Mouse (Mus musculus): ENCODE measurements around the gene Ngly1.

The Ngly1 gene

DNA sequence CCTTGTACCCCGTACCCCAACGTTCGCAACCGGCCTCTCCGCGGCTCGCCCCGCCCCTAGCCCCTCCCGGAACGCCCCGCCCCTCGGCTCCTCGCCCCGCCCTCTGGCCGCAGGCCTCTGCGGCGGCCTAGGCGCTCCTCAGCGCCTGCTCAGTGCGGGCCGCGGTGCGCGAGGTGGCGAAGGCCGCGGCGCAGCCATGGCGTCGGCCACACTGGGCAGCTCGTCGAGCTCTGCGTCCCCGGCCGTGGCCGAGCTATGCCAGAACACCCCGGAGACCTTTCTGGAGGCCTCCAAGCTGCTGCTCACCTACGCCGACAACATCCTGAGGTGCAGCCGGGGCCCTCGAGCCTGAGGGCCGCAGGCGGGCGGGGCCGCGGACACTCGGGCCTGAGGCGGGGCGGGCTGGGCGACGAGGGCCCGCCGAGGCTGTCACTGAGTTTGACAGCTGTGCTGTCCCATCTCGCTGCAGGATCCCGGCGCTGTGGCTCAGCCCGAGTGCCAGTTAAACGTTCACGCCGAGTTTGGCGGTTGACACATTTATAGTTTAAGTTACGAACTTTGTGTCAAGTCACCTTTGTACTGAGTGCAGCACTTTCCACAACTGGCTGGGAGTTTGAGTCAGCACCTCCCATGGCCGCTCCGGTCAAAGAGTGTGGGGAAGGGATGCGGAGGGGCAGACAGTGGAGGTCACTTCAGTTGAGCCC is at the start of gene Ngly1, which contains the start of gene Oxsm:
Gene Ngly1, plus strand, starts transcription at position 110 of the 704 bp plus-strand sequence.
Gene Oxsm, minus strand, starts transcription at position 638 of the 704 bp plus-strand sequence.
- peak; percentile 85 for DNase-seq

DNA sequence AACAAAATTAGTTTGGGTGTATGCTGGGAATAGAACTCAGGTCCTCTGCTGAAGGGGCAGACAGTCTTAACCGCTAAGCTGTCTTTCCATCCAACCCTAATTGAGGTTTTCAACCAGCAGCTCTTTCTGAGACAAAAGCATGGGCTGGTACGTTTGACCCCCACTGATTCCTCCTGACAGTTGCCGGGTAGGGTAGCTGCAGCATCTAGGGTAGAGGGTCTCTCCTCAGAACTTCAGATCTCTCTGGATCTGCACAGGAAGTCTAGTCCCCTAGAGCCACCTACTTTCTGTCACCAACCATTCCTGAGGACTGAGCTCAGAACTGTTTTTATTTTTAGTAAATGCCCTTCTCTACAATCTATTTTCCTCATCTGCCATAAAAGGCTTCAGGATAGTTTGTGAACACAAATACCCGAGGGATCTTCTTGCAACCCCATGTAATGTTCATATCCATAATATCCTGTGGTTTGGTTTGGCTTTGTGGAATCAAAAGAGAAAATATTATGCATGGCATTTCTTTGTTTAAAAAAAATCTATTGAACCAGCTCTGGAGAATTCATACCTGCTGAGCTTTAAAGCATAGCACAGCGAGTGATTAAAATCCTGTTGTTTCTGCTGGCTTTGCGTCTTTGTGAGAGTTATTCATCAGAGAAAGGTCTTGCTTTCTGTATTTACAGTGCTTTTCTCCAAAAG is 48.7 kb upstream of the Ngly1 start:
- no peak for DNase-seq

DNA sequence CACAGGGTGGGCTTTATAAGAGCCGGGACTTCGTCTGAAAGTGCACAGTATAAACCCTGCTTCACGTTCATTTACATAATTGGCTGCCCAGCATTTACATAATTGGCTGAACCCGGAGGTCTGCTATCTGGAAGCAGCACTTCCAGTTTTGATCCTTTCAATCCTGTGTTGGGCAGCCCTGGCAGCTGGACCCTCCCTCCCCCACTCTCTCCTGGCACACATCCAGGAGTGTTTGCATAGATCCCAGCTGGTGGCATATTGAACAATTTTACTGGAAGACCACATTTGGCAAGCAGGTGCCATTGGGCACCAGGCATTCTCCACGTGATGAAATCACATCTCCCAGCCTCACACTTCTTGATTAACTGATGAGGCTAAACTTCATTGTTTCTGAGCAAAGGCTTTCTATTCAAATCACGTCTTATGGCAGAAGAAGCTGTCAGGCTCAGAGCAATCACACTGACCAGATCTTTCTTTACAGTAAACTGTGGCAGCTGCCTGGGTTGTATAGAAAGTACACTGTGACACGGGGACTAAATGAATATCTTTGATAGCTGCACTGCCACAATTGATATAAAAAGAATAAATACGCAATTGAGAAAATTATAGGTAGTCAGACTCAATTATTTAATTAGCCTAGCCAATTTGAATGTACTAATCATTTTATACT is 48.0 kb upstream of the Ngly1 start:
- DNase-seq, result peak; percentile 74

DNA sequence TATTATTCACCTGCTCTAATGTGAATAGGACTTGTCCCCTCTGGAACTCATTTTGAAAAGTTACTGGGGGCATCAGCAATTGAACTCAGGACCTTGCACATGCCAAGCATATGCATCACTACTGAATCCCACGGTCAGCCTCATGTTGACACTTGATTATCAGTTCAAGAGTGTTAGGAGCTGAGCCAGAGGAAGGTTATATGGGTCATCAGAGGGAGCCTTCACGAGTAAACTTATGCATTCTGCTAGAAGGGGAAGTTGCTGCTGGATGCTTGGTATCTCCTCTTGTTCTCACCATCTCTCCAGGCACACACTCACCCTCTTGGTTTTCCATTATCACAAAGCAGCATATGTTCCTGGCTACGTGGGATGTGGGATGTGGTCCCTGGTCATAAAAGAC is 47.4 kb upstream of the Ngly1 start:
- no peak for DNase-seq

DNA sequence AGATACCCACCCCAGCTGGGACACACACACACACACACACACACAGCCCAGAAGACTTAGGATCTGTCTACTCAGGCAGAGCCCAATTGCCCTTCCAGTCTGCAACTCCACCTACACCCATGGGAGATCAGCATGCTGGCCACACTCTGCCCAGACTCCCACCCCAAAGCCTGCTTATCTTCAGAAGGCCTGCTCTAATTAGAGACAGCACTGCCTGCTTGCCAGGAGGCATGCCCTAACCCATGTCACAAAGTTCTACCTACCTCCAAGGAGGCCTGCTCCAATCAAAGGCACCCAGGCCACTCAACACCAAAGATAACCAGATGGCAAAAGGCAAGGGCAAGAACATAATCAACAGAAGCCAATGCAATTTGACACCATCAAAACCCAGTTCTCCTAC is 41.4 kb upstream of the Ngly1 start:
- DNase-seq, result no peak

DNA sequence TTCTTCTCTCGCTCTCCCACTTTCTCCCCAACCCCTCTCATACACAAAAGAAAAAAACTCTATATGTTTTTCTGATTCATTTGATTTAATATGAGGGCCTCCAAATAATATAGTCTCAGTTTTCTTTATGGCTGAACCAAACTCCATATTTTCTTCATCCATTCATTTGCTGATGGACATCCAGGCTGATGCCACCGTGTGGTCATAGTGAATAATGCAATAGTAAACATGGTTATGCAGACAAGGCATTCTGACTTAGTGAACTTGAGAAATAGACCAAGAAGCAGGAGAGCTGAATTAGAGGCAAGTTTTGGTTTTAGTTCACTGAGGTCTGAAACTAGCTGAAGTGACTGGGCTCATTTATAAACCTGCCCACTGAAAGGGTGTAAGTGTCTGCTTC is 30.1 kb upstream of the Ngly1 start:
- no peak for DNase-seq

DNA sequence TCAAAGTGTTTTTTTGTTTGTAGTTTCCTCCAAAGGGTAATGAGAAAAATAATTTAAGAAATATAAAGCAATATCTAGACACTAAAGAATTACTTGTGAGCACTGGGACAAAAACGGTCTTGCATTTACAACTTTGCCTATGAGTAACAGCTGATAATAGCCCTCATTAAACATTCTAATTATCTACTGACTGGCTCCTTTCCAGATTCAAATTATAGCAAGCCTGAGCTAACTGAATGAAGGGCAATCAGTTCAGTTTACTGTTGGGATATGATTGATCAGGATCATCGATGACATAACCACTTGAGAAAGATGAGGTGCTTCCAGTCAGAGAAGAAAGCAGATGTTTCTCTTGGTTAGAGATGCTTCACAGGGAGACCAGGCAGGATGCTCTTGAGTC is 19.7 kb upstream of the Ngly1 start:
- no peak for DNase-seq

DNA sequence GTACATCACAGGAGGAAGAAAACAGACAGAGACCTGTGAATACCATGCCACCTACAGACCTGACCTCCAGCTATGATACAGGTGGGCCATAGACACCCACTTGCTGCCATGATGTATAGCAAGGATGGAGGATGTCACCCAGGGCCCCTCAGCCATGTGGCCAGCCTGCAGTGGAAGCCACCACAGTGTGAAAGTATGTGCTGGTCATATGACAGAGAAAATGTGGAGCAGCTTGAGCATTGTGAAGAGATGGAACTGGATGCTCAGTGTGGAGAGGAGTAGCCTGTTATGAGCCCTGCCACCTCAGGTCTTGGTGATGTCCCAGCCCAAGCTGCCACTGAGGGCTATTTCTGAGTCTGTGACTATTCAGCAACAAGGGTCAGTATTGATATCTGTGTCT is 18.5 kb upstream of the Ngly1 start:
- no peak for DNase-seq

DNA sequence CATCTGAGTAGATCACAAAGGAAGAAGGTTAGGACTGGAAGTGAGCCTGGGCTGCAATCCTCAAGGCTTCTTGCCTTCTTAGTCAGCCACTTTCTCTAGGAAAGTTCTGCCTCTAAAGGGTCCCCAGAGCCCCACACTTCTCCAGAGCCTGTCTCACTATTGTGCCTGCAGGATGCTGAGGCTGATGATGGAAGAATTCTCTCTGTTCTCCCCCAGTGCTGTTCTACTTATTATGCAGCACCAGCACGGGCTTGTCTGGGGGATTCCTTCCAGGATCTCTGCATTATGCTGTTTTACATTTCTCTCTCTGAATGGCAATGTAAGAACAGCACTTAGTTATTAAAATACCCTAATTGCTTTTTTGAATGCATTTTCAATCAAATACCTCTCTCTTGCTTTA is 15.6 kb upstream of the Ngly1 start:
- DNase-seq, result no peak

DNA sequence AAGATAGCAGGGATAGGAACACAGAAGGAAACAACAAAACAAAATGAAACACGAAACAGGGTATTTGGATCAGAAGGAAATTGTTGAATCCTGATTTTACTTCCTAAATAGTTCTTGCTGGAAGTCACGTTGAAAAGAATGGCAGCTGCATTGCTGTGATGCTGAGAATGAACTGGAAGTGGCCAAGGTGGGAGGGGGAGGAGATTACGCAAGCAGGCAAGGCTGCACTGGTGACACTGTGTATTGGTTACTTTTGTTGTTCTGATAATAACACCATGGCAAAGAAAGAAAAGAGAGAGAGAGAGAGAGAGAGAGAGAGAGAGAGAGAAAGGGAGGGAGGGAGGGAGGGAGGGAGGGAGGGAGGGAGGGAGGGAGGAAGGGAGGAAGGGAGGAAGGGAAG is 12.6 kb upstream of the Ngly1 start:
- DNase-seq, result no peak

DNA sequence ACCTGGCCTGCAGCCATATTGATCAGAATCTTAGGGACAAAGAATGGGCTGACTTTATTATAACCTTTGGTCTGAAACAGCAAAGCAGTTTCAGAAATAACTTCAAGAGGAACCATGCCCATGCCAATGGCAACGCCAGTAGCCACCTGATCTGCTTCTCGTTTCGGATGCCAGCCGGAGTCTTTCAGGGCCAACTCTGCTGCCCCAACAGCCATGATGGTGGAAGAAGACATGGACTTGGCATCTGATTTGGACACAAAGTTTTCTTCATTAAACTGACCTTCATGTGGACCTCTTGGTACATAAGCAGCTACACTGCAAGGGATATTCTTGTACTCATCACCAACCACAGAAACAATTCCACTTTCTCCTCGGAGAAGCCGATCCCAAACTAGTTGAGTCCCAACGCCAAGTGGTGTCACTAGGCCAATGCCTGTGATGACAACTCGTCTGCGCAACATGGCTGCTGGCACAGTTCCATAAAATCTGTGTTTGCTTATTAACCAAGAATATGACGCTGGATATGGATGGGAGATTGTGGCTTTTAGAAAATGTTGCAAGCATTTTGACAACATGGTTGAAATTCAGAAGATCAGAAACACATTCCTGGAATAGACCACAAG is 6.8 kb upstream of the Ngly1 start:
- DNase-seq, result peak; percentile 22

DNA sequence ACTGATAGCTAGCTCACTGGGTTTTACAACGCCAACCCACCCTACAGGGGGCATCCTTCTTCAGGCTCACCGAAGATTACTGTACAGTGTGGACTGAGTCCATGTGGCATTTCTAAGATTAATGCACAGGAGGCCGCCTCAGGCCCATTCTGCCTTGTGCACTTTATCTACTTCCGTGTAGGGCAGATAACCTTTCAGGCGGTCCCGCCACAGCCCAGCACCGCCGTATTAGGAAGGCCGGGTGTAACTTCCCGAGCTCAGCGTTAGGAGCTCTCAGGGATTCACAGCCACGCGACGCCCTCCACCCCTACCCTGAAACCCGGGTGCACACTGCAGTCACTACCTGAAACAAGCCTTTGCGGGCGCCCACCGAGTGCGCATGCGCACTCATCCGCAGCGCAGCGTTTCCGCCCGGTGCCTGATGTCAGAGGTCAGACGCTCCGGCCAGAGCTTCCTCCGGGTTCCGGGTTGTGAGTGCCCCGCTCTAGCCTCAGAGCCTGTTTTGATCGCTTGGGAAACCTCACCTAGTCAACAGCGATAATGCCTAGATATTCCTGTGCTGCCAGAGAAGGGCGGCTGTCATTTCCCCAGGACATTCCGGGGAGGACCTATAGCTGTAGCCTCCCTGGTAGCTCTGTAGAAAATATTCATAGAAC is 6.0 kb upstream of the Ngly1 start:
- peak; percentile 93 for DNase-seq

DNA sequence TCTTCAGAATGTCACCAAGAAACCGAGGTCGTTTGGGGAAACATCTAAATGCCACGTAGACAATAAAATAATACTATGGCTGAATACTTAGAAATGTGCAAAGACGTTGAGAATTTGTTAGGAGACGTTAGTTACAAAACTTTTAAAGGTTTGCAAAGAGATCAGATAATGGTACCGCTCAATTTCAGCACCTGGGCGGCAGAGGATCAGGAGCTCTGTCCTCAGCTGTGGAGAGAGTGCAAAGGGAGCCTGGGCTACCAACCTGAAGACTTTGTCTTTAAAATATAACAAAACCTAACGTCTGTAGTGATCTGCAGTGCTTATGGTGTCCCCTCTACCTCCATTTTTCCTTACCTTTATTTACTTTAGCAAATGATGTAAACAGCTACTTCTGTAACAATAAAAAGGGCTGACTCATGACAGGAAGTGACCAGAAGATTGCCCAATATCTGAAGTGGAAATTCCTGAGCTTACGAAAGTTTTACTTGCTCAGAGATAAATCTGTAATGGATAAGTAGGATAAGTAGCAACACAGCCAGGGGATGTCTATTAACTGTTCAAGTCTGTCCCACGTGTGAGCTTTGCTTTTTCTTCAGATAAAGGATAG is 5.4 kb upstream of the Ngly1 start:
- DNase-seq, result no peak

DNA sequence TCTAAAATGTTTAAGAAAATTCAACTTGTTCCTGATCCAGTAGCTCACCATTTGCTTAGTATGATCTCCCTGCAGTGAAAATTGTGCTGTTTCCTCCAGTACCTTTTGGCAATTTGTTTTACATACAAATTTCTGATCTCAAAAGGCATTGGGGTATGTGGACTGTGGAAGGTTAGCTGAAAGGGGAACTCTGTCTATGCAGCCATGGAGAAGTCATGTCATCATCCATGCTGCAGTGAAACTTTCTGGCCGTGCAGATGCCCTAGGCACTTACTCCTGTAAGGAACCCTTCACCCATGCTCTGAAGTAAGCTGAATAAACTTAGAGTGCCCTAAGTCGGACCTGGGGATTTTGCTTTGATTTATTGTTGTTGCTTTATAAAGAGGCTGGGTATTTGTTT is 4.7 kb upstream of the Ngly1 start:
- no peak for DNase-seq

DNA sequence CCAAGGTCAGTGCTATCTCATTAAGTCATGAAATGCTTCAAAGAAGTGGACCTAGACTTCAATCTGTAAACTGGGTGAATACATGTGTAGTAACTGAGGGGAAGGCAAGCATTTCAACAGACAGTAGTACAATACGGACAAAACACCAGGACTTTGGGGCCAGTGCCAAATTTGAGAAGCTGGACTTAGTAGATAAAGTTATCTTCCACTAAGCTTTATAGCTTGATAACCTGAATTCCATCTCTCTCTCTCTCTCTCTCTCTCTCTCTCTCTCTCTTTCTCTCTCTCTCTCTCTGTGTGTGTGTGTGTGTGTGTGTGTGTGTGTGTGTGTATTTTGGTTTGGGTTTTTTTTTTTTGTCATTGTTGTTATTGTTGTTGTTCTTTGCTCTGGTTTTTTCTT is 4.0 kb upstream of the Ngly1 start:
- DNase-seq, result no peak

DNA sequence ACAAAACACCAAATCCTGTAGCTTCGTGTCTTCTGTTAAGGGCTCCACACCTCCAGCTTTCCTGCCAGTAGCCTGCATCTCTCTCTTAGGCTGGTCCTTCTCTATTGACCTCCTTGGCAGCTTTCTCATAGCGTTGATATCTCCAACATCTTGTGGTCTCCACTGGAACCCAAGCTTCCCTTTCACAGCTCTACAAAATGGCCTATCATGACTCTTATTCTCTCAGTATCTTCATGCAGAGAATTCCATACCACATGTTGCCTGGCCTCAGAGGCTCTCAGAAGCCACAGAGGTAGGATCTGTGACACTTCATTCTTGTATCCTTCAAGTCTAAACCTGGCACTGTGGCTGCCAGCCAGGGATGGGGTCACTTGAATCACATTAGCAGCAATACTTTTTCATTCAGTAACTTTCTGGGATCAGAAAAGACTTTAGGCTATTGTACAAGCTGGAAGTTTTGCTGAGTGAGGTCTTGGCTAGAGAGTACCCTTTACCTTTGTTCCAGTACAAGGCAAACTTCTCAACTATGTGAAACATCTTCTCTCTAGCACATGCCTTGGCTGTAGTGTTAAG is 2.7 kb upstream of the Ngly1 start:
- no peak for DNase-seq

DNA sequence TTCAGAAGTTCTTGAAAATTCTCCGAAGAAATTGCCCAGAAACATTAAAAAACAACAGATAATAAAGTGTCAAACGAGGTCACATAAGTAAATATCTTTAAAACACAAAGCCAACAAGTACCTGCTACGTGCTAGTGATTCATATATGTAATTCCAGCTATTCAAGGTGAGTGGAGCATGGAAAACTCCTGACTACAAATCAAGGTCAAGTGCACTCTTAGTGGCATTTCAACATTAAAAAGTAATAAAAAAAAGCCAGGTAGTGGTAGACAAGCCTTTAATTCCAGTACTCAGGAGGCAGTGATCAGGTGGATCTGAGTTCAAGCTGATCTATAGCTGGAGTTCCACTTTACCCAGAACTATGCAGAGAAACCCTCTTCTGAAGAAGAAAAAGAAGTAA is 945 bp upstream of the Ngly1 start:
- no peak for DNase-seq

DNA sequence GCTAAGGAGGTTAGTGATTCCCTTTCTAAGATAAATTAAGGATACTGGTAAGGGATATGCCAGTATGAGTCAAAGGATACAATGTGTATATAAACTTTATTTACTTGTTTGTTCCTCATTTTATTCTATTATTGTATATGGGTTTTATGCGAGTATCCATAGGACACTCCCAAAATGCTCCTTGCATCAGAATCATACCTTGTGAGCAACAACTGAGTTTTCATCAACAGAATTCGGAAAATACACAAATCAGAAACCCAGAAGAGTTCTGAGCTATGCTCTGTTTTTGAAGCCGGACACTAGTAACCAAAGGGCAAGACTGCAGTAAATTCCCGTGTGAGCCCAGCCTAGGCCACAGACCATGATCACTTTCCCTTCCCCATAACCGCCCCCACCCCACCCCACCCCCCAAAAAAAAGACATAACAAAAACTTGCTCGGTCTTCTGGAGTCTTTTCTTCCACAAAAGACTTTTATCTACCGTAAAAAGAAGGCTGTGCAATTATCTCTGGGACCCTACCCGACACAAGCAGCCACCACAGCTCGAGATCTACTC is 400 bp upstream of the Ngly1 start:
- no peak for DNase-seq

DNA sequence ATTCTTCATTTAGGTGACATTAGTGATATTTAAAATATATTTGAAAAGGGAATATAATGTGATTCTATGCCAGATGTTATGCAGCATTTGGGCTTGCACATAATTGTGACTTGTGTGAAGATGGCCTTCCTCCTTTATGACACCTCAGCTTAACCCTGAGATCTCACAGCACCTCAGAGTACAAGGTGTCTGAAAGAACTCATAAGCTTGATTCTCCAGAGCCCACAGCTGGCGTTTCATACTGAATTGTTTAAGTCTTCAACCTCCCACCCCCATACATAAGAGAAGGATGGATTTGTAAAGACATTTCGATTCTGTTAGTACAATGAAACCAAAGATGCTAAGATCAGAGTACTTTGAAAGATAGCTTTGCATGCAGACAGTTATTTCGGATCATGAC is 1.0 kb downstream of the Ngly1 start:
- DNase-seq, result no peak

DNA sequence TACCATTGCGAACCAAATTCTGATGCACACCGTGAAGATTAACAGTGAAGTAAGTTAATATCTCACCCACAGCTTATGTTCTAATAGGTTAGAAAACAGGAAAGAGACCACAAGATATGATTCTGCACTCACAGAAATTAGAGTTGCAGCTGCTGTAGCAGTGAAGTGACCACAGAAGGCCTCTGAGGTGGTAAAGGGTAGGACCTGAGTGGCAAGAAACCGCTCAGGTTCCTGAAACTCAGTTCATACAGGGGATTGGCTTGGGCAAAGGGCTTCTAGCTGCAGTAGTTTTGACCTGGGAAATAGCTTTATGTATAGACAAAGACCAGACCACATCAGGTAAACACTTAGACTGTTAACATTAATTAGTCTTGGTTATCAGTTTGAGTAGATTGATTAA is 6.7 kb downstream of the Ngly1 start:
- DNase-seq, result no peak

DNA sequence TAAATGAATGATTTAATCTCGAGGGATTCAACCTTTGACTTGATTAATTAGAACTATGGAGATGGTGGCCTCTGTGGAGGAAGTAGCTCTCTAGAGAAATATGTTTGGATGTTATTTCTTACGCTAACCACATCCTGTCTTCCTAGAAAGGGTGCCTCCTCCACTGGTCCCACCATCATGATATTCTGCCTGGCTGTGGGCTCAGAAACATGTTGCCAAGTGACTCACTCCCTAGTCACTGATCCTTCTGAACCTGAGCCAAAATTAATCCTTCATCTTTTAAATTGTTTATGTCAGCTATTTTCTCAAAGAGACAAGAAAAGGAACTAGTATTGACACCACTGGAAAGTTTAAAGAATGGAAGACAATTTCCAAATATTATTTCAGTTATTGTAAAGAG is 7.1 kb downstream of the Ngly1 start:
- DNase-seq, result no peak

DNA sequence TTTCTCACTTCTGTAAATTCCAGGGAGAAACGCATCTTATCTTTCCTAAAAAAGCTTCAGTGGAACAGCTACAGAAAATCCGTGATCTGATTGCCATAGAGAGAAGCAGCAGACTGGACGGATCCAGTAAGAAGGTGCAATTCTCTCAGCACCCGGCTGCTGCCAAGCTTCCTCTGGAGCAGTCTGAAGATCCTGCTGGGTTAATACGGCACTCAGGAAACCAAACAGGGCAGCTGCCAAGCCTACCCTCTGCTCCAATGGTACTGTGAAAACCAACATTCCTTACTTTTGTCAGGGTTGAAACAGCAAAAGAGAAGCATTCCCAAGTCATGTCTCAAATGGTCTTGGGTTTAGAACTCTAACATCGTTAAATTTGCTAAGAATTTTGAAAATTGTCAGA is 11.5 kb downstream of the Ngly1 start:
- peak; percentile 65 for DNase-seq
